Mouse (Mus musculus) cortical plate, adult 2 months (tissue): ENCODE results near the gene Naa10.

Source experiments
- CTCF ChIP-seq: fragments of 200-500 bp; IDR thresholded peaks from 2 replicates; pipeline ENCODE4 v1.5.1; 2011; ENCODE audit warnings: mild to moderate bottlenecking, control low read depth, low read length; ENCODE audit not compliant: insufficient read depth; ENCODE audit errors: extremely low read depth
- POLR2A ChIP-seq: fragments of 200-500 bp; IDR thresholded peaks from 2 replicates; pipeline ENCODE4 v1.6.1; 2011; ENCODE audit warnings: mild to moderate bottlenecking, low read length, control low read depth; ENCODE audit not compliant: insufficient read depth; ENCODE audit errors: extremely low read depth

DNA sequence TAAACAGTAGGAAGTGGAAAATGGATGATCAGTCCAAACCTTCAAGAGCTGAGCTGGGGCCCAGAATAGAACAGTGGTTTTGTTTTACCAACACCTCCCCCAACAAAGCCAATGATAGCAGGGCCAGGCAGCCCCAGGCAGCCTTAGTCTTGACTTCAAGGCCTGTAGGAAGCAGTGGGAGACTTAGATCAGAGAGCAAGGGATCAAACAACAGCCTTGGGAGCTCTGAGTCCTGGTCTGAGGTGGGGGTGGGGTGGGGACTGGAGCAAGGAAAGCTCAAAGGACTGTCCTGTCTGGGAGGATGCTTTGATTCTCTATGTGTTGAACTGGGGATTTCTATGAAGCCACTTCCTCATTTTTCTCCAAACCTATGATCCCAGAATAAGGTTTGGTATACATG is 50.3 kb downstream of the Naa10 start:
- TF ChIP-seq CTCF (no peak), POLR2A (no peak)
